Mouse (Mus musculus): ENCODE measurements at regions not wholly inside any gene's neighbourhood (a gene's known extent, or its start where the extent isn't known, plus 50 kb on each side); places are given as distances from the start of the nearest gene placed in this dataset.

- H3K27ac ChIP-seq (replicated peaks): peak overlapping the region; percentile 61
- WGBS: 53% methylated on average over 6 of the region's 6 CpGs
- no peak for DNase-seq (ENCODE audit: low spot score)
Measured at GRCm38 (mm10) chr6:51088641-51089372, 343.7 kb upstream of the Nfe2l3 start.

GRCm38 (mm10) chr6:51093196-51093595, 339.3 kb upstream of the Nfe2l3 start:
- H3K27me3 ChIP-seq (replicated peaks; ENCODE audit: low read depth, poor library complexity, severe bottlenecking): no peaks in the 10 kb centered on the region
- H3K36me3 ChIP-seq (replicated peaks): no peaks in the 10 kb centered on the region
- 92% methylated on average over 4 of the region's 4 CpGs for WGBS
- H3K9me3 ChIP-seq: no peaks in the 10 kb centered on the region
- H3K4me1 ChIP-seq: peaks cover 12% of the 10 kb centered on the region
- H3K4me3 ChIP-seq: no peak overlapping the region
- H3K27ac ChIP-seq (replicated peaks): no peak overlapping the region
- DNase-seq (ENCODE audit: low spot score): no peak

More at GRCm38 (mm10) chr6:51088641-51089372, 343.7 kb upstream of the Nfe2l3 start:
- Histone ChIP-seq H3K4me3 (no peak overlapping the region), H3K36me3 (replicated peaks) (no peaks in the 10 kb centered on the region), H3K27me3 (replicated peaks; ENCODE audit: low read depth, poor library complexity, severe bottlenecking) (no peaks in the 10 kb centered on the region), H3K9me3 (no peaks in the 10 kb centered on the region), H3K4me1 (peaks cover 31% of the 10 kb centered on the region)

- H3K9me3 ChIP-seq: no peaks in the 10 kb centered on the region
- no peak overlapping the region for H3K27ac ChIP-seq (replicated peaks)
- H3K4me1 ChIP-seq: peaks cover 6% of the 10 kb centered on the region
- no peaks in the 10 kb centered on the region for H3K36me3 ChIP-seq (replicated peaks)
- no peak for DNase-seq (ENCODE audit: low spot score)
- 87% methylated on average over 10 of the region's 10 CpGs for WGBS
- no peak overlapping the region for H3K4me3 ChIP-seq
- H3K27me3 ChIP-seq (replicated peaks; ENCODE audit: low read depth, poor library complexity, severe bottlenecking): no peaks in the 10 kb centered on the region
Measured at GRCm38 (mm10) chr6:51094304-51094703, 338.2 kb upstream of the Nfe2l3 start.

- H3K4me3 ChIP-seq: no peak overlapping the region
- H3K36me3 ChIP-seq (replicated peaks): no peaks in the 10 kb centered on the region
- H3K27me3 ChIP-seq (replicated peaks; ENCODE audit: low read depth, poor library complexity, severe bottlenecking): no peaks in the 10 kb centered on the region
- DNase-seq (ENCODE audit: low spot score): no peak
- H3K4me1 ChIP-seq: peaks cover 6% of the 10 kb centered on the region
- H3K9me3 ChIP-seq: no peaks in the 10 kb centered on the region
- 88% methylated on average over 6 of the region's 6 CpGs for WGBS
- H3K27ac ChIP-seq (replicated peaks): 0 out of 2 replicates have a peak overlapping the region, but pooled peaks have one; percentile 1
Measured at GRCm38 (mm10) chr6:51097488-51097887, 335.0 kb upstream of the Nfe2l3 start.

- Histone ChIP-seq H3K27me3 (replicated peaks; ENCODE audit: low read depth, poor library complexity, severe bottlenecking) (no peaks in the 10 kb centered on the region), H3K4me3 (no peak overlapping the region), H3K27ac (replicated peaks) (no peak overlapping the region), H3K36me3 (replicated peaks) (no peaks in the 10 kb centered on the region), H3K4me1 (peaks cover 14% of the 10 kb centered on the region), H3K9me3 (no peaks in the 10 kb centered on the region)
- DNase-seq (ENCODE audit: low spot score): no peak
- WGBS: 84% methylated on average over 4 of the region's 4 CpGs
Measured at GRCm38 (mm10) chr6:51100341-51100740, 332.1 kb upstream of the Nfe2l3 start.

DNA sequence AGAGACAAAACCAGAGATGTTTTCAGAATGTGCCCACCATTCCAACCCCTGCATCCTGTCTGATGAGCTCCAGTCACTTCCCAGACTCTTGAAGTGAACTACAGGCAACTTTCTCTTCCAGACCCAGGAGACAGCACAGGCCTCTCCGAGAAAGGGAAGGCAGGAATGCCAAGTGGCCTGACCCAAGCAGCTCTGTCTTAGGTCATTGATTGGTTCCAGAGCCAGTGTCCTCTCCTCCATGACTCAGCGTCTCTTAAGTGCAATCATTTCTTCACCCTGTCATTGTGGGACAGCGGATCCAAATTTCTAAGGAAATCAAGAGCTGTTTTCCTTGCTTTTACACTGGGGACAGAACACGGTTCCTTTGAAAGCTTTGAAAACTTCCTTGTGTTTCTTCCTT, 329.2 kb upstream of the Nfe2l3 start:
- H3K27ac ChIP-seq (replicated peaks): peak overlapping the region; percentile 66
- H3K27me3 ChIP-seq (replicated peaks; ENCODE audit: low read depth, poor library complexity, severe bottlenecking): no peaks in the 10 kb centered on the region
- peaks cover 17% of the 10 kb centered on the region for H3K4me1 ChIP-seq
- H3K9me3 ChIP-seq: no peaks in the 10 kb centered on the region
- no peak for DNase-seq (ENCODE audit: low spot score)
- H3K36me3 ChIP-seq (replicated peaks): no peaks in the 10 kb centered on the region
- 61% methylated on average over 4 of the region's 4 CpGs for WGBS
- H3K4me3 ChIP-seq: no peak overlapping the region

DNA sequence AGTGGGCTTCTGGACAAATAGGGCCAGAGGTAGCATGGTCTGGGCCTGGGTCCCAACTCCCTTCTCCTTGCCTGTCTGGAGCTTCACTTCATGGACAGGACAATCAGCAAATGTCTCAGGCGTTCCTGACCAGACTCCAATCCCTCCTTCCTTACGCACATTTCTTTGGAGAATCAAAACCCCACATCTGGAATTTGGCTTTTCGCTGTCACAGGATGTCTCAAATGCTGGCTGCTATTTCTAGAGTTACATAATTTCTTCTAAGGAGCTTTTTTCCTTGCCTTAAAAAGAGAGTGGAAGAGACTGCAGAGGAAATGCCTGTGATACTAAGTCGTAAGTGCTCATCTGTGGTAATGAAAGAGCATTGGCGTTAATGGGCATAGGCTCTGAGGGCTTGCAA, 328.1 kb upstream of the Nfe2l3 start:
- H3K4me3 ChIP-seq: no peak overlapping the region
- peaks cover 21% of the 10 kb centered on the region for H3K4me1 ChIP-seq
- no peaks in the 10 kb centered on the region for H3K9me3 ChIP-seq
- no peak for DNase-seq (ENCODE audit: low spot score)
- 76% methylated on average over 5 of the region's 5 CpGs for WGBS
- no peaks in the 10 kb centered on the region for H3K27me3 ChIP-seq (replicated peaks; ENCODE audit: low read depth, poor library complexity, severe bottlenecking)
- H3K36me3 ChIP-seq (replicated peaks): no peaks in the 10 kb centered on the region
- H3K27ac ChIP-seq (replicated peaks): peak overlapping the region; percentile 75

DNA sequence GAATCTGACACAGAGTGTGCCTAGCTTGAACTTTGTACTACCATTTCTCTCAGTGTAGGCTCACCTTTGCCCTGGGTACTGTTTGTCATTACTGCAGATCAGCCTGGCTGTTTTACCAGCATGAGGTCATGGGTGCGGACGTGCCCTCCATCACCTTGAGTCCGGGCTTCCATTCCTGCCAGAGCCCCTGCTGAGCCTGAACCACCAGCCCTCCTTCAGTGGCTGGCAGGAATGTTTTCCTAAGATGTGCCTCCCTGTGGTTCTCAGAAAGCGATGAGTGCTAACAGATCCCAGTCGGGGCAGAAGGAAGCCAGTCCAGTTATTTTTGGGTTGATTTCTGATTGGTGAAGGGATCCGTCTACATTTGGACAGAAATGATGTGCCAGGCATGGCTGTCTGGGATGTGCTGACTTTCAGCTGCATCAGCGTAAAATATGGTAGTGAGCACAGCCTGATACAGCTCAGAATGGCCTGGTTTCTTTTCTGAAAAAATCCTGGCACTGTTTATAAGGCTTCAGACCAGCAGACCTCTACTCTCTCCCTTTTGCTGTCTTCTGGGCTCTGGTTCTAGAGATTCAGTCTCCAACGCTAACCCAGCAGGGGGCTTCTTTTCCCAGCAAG, 324.0 kb upstream of the Nfe2l3 start:
- peak; percentile 48 for DNase-seq (ENCODE audit: low spot score)
- Histone ChIP-seq H3K4me1 (peaks cover 16% of the 10 kb centered on the region), H3K27ac (replicated peaks) (peak overlapping the region; percentile 58), H3K27me3 (replicated peaks; ENCODE audit: low read depth, poor library complexity, severe bottlenecking) (no peaks in the 10 kb centered on the region), H3K36me3 (replicated peaks) (no peaks in the 10 kb centered on the region), H3K4me3 (no peak overlapping the region), H3K9me3 (no peaks in the 10 kb centered on the region)
- 38% methylated on average over 8 of the region's 8 CpGs for WGBS

- WGBS: 94% methylated on average over 3 of the region's 3 CpGs
- Histone ChIP-seq H3K27ac (replicated peaks) (no peak overlapping the region), H3K4me3 (no peak overlapping the region)
Measured at GRCm38 (mm10) chr6:51110596-51110995, 321.9 kb upstream of the Nfe2l3 start.

DNA sequence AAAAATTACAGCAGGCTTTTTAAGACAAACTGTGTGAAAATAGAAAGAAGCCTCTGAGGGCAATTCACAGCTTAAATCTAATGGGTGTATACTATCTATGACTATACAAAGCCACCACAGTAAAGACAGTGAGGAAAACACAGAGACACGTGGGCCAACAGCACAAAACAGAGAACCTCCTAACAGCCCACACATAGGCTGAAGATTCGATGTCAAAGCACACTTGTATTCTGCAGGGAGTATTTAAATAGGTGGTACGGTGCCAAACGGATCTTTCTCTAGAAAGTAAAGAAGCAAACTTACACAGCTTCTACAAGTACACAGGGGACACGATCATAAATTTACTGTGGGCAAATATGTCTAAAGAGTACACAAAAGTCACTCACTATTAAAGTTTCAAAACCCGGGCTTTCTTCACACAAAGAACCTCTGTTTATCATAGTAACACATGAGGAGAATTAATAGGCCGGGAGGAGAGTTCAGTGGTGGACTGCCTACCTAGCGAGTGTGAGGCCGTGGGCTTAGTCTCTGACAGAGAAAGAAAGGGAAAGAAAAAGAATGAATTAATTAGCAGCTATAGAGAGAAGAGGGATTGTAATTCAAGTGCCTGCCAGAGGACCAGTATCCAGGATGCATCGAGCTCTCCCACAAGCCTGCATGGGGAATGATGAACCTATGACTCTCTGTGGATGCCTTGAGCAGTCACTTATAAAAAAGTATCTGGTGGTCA, 317.7 kb upstream of the Nfe2l3 start:
- Histone ChIP-seq H3K27ac (replicated peaks) (no peak overlapping the region), H3K4me3 (no peak overlapping the region), H3K36me3 (replicated peaks) (no peaks in the 10 kb centered on the region), H3K4me1 (peaks cover 14% of the 10 kb centered on the region), H3K9me3 (no peaks in the 10 kb centered on the region), H3K27me3 (replicated peaks; ENCODE audit: low read depth, poor library complexity, severe bottlenecking) (no peaks in the 10 kb centered on the region)
- no peak for DNase-seq (ENCODE audit: low spot score)
- WGBS: 69% methylated on average over 10 of the region's 10 CpGs

More at GRCm38 (mm10) chr6:51110596-51110995, 321.9 kb upstream of the Nfe2l3 start:
- no peaks in the 10 kb centered on the region for H3K27me3 ChIP-seq (replicated peaks; ENCODE audit: low read depth, poor library complexity, severe bottlenecking)
- H3K36me3 ChIP-seq (replicated peaks): no peaks in the 10 kb centered on the region
- peaks cover 6% of the 10 kb centered on the region; the same call in 1 of the 2 replicates for H3K4me1 ChIP-seq
- no peak for DNase-seq (ENCODE audit: low spot score)
- no peaks in the 10 kb centered on the region for H3K9me3 ChIP-seq

GRCm38 (mm10) chr6:51118833-51119535, 313.5 kb upstream of the Nfe2l3 start:
- DNase-seq (ENCODE audit: low spot score): peak; percentile 20
- Histone ChIP-seq H3K36me3 (replicated peaks) (no peaks in the 10 kb centered on the region), H3K27ac (replicated peaks) (peak overlapping the region; percentile 51; the same call in 1 of the 2 replicates), H3K4me3 (no peak overlapping the region), H3K9me3 (no peaks in the 10 kb centered on the region), H3K4me1 (peaks cover 24% of the 10 kb centered on the region), H3K27me3 (replicated peaks; ENCODE audit: low read depth, poor library complexity, severe bottlenecking) (no peaks in the 10 kb centered on the region)
- 61% methylated on average over 9 of the region's 9 CpGs for WGBS

GRCm38 (mm10) chr6:51119691-51120302, 312.7 kb upstream of the Nfe2l3 start:
- H3K9me3 ChIP-seq: no peaks in the 10 kb centered on the region
- 86% methylated on average over 12 of the region's 12 CpGs for WGBS
- H3K4me3 ChIP-seq: no peak overlapping the region
- no peaks in the 10 kb centered on the region for H3K27me3 ChIP-seq (replicated peaks; ENCODE audit: low read depth, poor library complexity, severe bottlenecking)
- no peak for DNase-seq (ENCODE audit: low spot score)
- peak overlapping the region; percentile 40; the same call in 1 of the 2 replicates for H3K27ac ChIP-seq (replicated peaks)
- peaks cover 24% of the 10 kb centered on the region for H3K4me1 ChIP-seq
- no peaks in the 10 kb centered on the region for H3K36me3 ChIP-seq (replicated peaks)

All from embryonic facial prominence, embryonic 10.5 days (tissue).